Mouse (Mus musculus): Measurements from ENCODE around the gene Tmbim1.

DNA sequence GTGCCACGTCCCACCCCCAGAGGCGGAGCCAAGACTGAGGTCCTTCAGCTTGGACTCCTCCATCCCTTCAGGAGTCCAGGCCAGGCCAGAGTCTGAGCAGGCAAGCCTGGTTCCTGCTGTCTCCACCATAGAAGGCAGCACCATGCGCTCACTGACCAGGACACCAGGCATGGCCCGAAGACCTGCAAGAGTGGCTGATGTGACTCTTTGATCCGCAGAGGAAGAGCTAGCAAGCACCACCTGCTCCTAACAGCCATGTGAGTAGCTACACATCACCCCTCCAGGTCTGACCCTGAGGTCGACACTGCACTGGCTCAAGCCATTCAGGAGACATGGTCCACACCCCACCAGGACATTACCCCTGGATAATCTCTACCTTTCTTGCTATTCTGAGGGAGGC lies 28.4 kb downstream of the Tmbim1 start:
- TF ChIP-seq POLR2A (IDR thresholded peaks at IDR 0.05; ENCODE audit: borderline replicate concordance, extremely low read depth, low read depth, low read length) (no peak), CTCF (IDR thresholded peaks at IDR 0.05; ENCODE audit: insufficient read depth, low read length) (no peak)
